Mouse (Mus musculus): Measurements from ENCODE around the gene Rbm14. TPM values are rescaled to one million over a fixed set of nuclear protein-coding genes. Genes with fewer than 3 reads are reported as not detected.

Rbm14 gene
- 17.5 and 22.4 TPM in 2 replicates for polyA plus RNA-seq (2015; fragmentation: Nextera tagmentation; extraction: Ambion mirVana)

GRCm38 (mm10) chr19:4811063-4811908, at the start of gene Rbm14, which contains the start of gene Gm21992:
Gene Rbm14 (minus strand): TSS chr19:4811634.
Gene Gm21992 (minus strand): TSS chr19:4811612.

GRCm38 (mm10) chr19:4854552-4855469, 43.4 kb upstream of the Rbm14 start, which contains the start of gene Ctsf:
Gene Ctsf (plus strand): TSS chr19:4855130.

GRCm38 (mm10) chr19:4839149-4839548, 27.7 kb upstream of the Rbm14 start, which contains the start of the genes Ccs and Ccdc87:
Gene Ccs (minus strand): TSS chr19:4839332.
Gene Ccdc87 (plus strand): TSS chr19:4839366.

GRCm38 (mm10) chr19:4793831-4794422, 17.5 kb downstream of the Rbm14 start, which contains the start of gene Rbm4:
Gene Rbm4 (minus strand): TSS chr19:4793901.

GRCm38 (mm10) chr19:4756193-4756911, 55.1 kb downstream of the Rbm14 start, which contains the start of gene Rbm4b:
Gene Rbm4b (plus strand): TSS chr19:4756497.

Other genes starting within 250 kb of the Rbm14 start
- gene Lrfn4, start 196.0 kb downstream of the Rbm14 start, polyA plus RNA-seq (2015; fragmentation: Nextera tagmentation; extraction: Ambion mirVana) = 1.9 and 2.0 TPM in 2 replicates
- 24.3 and 24.4 TPM in 2 replicates for gene Rce1, start 186.0 kb downstream of the Rbm14 start, polyA plus RNA-seq (2015; fragmentation: Nextera tagmentation; extraction: Ambion mirVana)
- 1.0 and 1.3 TPM in 2 replicates for gene Gm960, start 113.0 kb downstream of the Rbm14 start, polyA plus RNA-seq (2015; fragmentation: Nextera tagmentation; extraction: Ambion mirVana)
- 0.27 and 0.33 TPM in 2 replicates for gene Sptbn2, start 100.5 kb downstream of the Rbm14 start, polyA plus RNA-seq (2015; fragmentation: Nextera tagmentation; extraction: Ambion mirVana)
- 17.3 and 20.0 TPM in 2 replicates for gene Rbm4b, start 55.1 kb downstream of the Rbm14 start, polyA plus RNA-seq (2015; fragmentation: Nextera tagmentation; extraction: Ambion mirVana)
- gene Rbm4, start 17.7 kb downstream of the Rbm14 start, polyA plus RNA-seq (2015; fragmentation: Nextera tagmentation; extraction: Ambion mirVana) = 25.4 and 26.0 TPM in 2 replicates
- 17.9 and 19.5 TPM in 2 replicates for gene Gm21992, start within 50 bp of the Rbm14 start, polyA plus RNA-seq (2015; fragmentation: Nextera tagmentation; extraction: Ambion mirVana)
- 38.7 and 46.0 TPM in 2 replicates for gene Ccs, start 27.7 kb upstream of the Rbm14 start, polyA plus RNA-seq (2015; fragmentation: Nextera tagmentation; extraction: Ambion mirVana)
- not detected in 2 replicates for gene Ccdc87, start 27.7 kb upstream of the Rbm14 start, polyA plus RNA-seq (2015; fragmentation: Nextera tagmentation; extraction: Ambion mirVana)
- gene Ctsf, start 43.5 kb upstream of the Rbm14 start, polyA plus RNA-seq (2015; fragmentation: Nextera tagmentation; extraction: Ambion mirVana) = 47.9 and 54.9 TPM in 2 replicates
- 751 and 907 TPM in 2 replicates for gene Actn3, start 66.3 kb upstream of the Rbm14 start, polyA plus RNA-seq (2015; fragmentation: Nextera tagmentation; extraction: Ambion mirVana)
- 5.1 and 5.9 TPM in 2 replicates for gene Zdhhc24, start 67.0 kb upstream of the Rbm14 start, polyA plus RNA-seq (2015; fragmentation: Nextera tagmentation; extraction: Ambion mirVana)
- 0.87 and 1.1 TPM in 2 replicates for gene Bbs1, start 95.0 kb upstream of the Rbm14 start, polyA plus RNA-seq (2015; fragmentation: Nextera tagmentation; extraction: Ambion mirVana)
- gene Dpp3, start 116.7 kb upstream of the Rbm14 start, polyA plus RNA-seq (2015; fragmentation: Nextera tagmentation; extraction: Ambion mirVana) = 46.4 and 52.9 TPM in 2 replicates
- 0.57 and 0.77 TPM in 2 replicates for gene Peli3, start 131.5 kb upstream of the Rbm14 start, polyA plus RNA-seq (2015; fragmentation: Nextera tagmentation; extraction: Ambion mirVana)
- 105 and 106 TPM in 2 replicates for gene Mrpl11, start 150.5 kb upstream of the Rbm14 start, polyA plus RNA-seq (2015; fragmentation: Nextera tagmentation; extraction: Ambion mirVana)
- gene Npas4, start 178.7 kb upstream of the Rbm14 start, polyA plus RNA-seq (2015; fragmentation: Nextera tagmentation; extraction: Ambion mirVana) = not detected in 2 replicates
- gene Slc29a2, start 212.2 kb upstream of the Rbm14 start, polyA plus RNA-seq (2015; fragmentation: Nextera tagmentation; extraction: Ambion mirVana) = 5.1 and 6.5 TPM in 2 replicates
- 30.5 and 36.4 TPM in 2 replicates for gene B4gat1, start 227.2 kb upstream of the Rbm14 start, polyA plus RNA-seq (2015; fragmentation: Nextera tagmentation; extraction: Ambion mirVana)
- gene AC124502.3, start 227.3 kb upstream of the Rbm14 start, polyA plus RNA-seq (2015; fragmentation: Nextera tagmentation; extraction: Ambion mirVana) = 0.21 and 2.1 TPM in 2 replicates
- 16.9 and 21.0 TPM in 2 replicates for gene Brms1, start 229.7 kb upstream of the Rbm14 start, polyA plus RNA-seq (2015; fragmentation: Nextera tagmentation; extraction: Ambion mirVana)
- 1.6 and 1.7 TPM in 2 replicates for gene Rin1, start 238.8 kb upstream of the Rbm14 start, polyA plus RNA-seq (2015; fragmentation: Nextera tagmentation; extraction: Ambion mirVana)

Measured in skeletal muscle tissue, postnatal 0 days (tissue).